Mouse (Mus musculus) liver, embryonic 14.5 days (tissue): ENCODE results near the gene Vps13d.

Experiments used
- CTCF ChIP-seq: IDR thresholded peaks from 2 replicates; pipeline ENCODE4 v1.5.1; 2016; ENCODE audit warnings: antibody characterized with exemption, low read depth, control low read depth
- EP300 ChIP-seq: IDR thresholded peaks from 2 replicates; pipeline ENCODE4 v1.6.1; 2016; ENCODE audit warnings: antibody characterized with exemption, low read depth

GRCm38 (mm10) chr4:144988443-144989206 is 206.2 kb downstream of the Vps13d start:
- TF ChIP-seq CTCF (no peak), EP300 (no peak)
